Mouse (Mus musculus): ENCODE data around the gene Olfr981.
"Not testable (repeated sequence)": the region's sequence is repeated elsewhere in the genome, so short reads cannot be mapped to it uniquely, and the experiment has no call there.

Gene Olfr981

GRCm38 (mm10) chr9:40021164-40021563, at the start of gene Olfr981:
Gene Olfr981 (plus strand): TSS chr9:40021464.
- DNase-seq, result no peak

- DNase-seq, result not testable (repeated sequence)
Observed at GRCm38 (mm10) chr9:39976581-39977145, 44.6 kb upstream of the Olfr981 start.

GRCm38 (mm10) chr9:39991813-39992212, 29.5 kb upstream of the Olfr981 start, which contains the start of gene Olfr978:
Gene Olfr978 (plus strand): TSS chr9:39992113.
- no peak for DNase-seq

- no peak for DNase-seq
Observed at GRCm38 (mm10) chr9:40003365-40003764, 17.9 kb upstream of the Olfr981 start, which contains the start of gene Olfr979. Gene Olfr979 (minus strand): TSS chr9:40003465.

- DNase-seq, result no peak
Observed at GRCm38 (mm10) chr9:40009482-40009881, 11.8 kb upstream of the Olfr981 start, which contains the start of gene Olfr980. Gene Olfr980 (minus strand): TSS chr9:40009582.

GRCm38 (mm10) chr9:40050138-40050537, 28.9 kb downstream of the Olfr981 start:
- DNase-seq, result no peak

- no peak for DNase-seq
Observed at GRCm38 (mm10) chr9:40073529-40073928, 52.3 kb downstream of the Olfr981 start, which contains the start of gene Olfr982. Gene Olfr982 (plus strand): TSS chr9:40073829.
